Mouse (Mus musculus) lung, postnatal 0 days (tissue): ENCODE results near the gene Hsd3b6.

ENCODE experiments used
- CTCF ChIP-seq: IDR thresholded peaks from 2 replicates; pipeline ENCODE4 v1.5.1; 2016; ENCODE audit warnings: antibody characterized with exemption, mild to moderate bottlenecking
- EP300 ChIP-seq: IDR thresholded peaks from 2 replicates; pipeline ENCODE4 v1.6.1; 2016; ENCODE audit warnings: antibody characterized with exemption, mild to moderate bottlenecking, control low read depth

DNA sequence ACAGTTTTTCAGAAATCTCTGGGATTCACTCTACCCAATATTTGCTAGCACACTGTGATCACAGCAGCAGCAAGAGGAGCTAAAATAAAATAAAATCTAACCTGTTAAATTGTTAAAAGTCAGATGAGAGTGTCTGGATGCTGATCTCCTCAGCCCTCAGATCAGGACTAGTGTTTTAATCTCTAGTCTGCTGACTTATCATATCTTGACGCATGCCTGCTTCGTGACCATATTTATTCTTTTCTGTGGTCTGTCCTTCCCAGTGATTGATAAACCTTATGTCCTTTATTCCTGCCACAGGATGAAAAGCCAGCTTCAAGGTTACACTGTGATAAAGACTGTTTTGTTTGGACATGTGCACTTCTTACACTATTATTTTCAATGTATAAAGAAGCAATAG, 43.8 kb upstream of the Hsd3b6 start:
- TF ChIP-seq CTCF (no peak), EP300 (no peak)
